ENCODE assay signal across 23 mouse cellular contexts in genomic region chr3:95621241-95621640, GRCm38 (mm10).
"Had no signal": no experiment of that assay in that cellular context is flagged by ENCODE, and none has a peak within 500 bp of the region (broad histone marks: within the 10 kb centered on the region; RNA-seq: fewer than 3 reads in every experiment).

No protein-coding gene starts in this region.

- H3K4me3 ChIP-seq: heart, embryonic 13.5 days; heart, embryonic 15.5 days; hindbrain, embryonic 13.5 days; hindbrain, embryonic 15.5 days; kidney, embryonic 15.5 days; limb, embryonic 13.5 days; limb, embryonic 15.5 days; liver, embryonic 12.5 days had no signal

- H3K27me3 ChIP-seq: heart, embryonic 13.5 days; heart, embryonic 15.5 days; hindbrain, embryonic 13.5 days; hindbrain, embryonic 15.5 days; kidney, embryonic 15.5 days; limb, embryonic 13.5 days; limb, embryonic 15.5 days; liver, embryonic 12.5 days had no signal

- H3K27ac ChIP-seq: heart, embryonic 13.5 days; heart, embryonic 15.5 days; hindbrain, embryonic 13.5 days; hindbrain, embryonic 15.5 days; hindbrain, postnatal 0 days; kidney, embryonic 15.5 days; kidney, postnatal 0 days; limb, embryonic 13.5 days; limb, embryonic 15.5 days; liver, embryonic 12.5 days had no signal

- DNase-seq: gastrocnemius, postnatal 14 days; gastrocnemius, postnatal 36 days; heart, adult 18-20 months; heart, postnatal 14 days; heart, postnatal 36 days; kidney, adult 11 months; kidney, adult 2 months; kidney, adult 9 months; kidney, postnatal 14 days; kidney, postnatal 36 days; layer of hippocampus, adult 9-11 months; layer of hippocampus, postnatal 36 days; left cerebral cortex, postnatal 4 days had no signal
